Mouse (Mus musculus) liver, adult (tissue): Measurements from ENCODE around the gene Fn3krp.

Source experiments
- GATA4 ChIP-seq: IDR thresholded peaks from 2 replicates; pipeline ENCODE4 v1.6.1; 2014; ENCODE audit warnings: mild to moderate bottlenecking, low read length; ENCODE audit not compliant: insufficient replicate concordance

The Fn3krp gene

GRCm38 (mm10) chr11:121420830-121421552 lies at the start of gene Fn3krp:
Gene Fn3krp, plus strand, starts transcription at chr11:121421401.
- no peak for TF ChIP-seq GATA4

GRCm38 (mm10) chr11:121373305-121373704 lies 47.9 kb upstream of the Fn3krp start:
- TF ChIP-seq GATA4, result no peak

GRCm38 (mm10) chr11:121378644-121379043 lies 42.6 kb upstream of the Fn3krp start:
- TF ChIP-seq GATA4, result no peak

GRCm38 (mm10) chr11:121380294-121380693 lies 40.9 kb upstream of the Fn3krp start:
- TF ChIP-seq GATA4, result no peak

GRCm38 (mm10) chr11:121387750-121388553 lies 33.2 kb upstream of the Fn3krp start, which contains the start of gene Rab40b:
Gene Rab40b, minus strand, starts transcription at chr11:121388251.
- no peak for TF ChIP-seq GATA4

- TF ChIP-seq GATA4, result no peak
Observed at GRCm38 (mm10) chr11:121388554-121388945, 32.7 kb upstream of the Fn3krp start.

GRCm38 (mm10) chr11:121390793-121391192 lies 30.4 kb upstream of the Fn3krp start:
- TF ChIP-seq GATA4, result no peak

GRCm38 (mm10) chr11:121392405-121392804 lies 28.8 kb upstream of the Fn3krp start:
- no peak for TF ChIP-seq GATA4

- TF ChIP-seq GATA4, result no peak
Observed at GRCm38 (mm10) chr11:121407366-121408155, 13.6 kb upstream of the Fn3krp start.

GRCm38 (mm10) chr11:121414762-121415161 lies 6.4 kb upstream of the Fn3krp start:
- no peak for TF ChIP-seq GATA4

GRCm38 (mm10) chr11:121415351-121415750 lies 5.8 kb upstream of the Fn3krp start:
- TF ChIP-seq GATA4, result no peak

- TF ChIP-seq GATA4, result no peak
Observed at GRCm38 (mm10) chr11:121417971-121418370, 3.2 kb upstream of the Fn3krp start.

- TF ChIP-seq GATA4, result no peak
Observed at GRCm38 (mm10) chr11:121418932-121419331, 2.3 kb upstream of the Fn3krp start.

- TF ChIP-seq GATA4, result no peak
Observed at GRCm38 (mm10) chr11:121420379-121420778, 822 bp upstream of the Fn3krp start.

GRCm38 (mm10) chr11:121421553-121422173 lies 462 bp downstream of the Fn3krp start:
- no peak for TF ChIP-seq GATA4
